Mouse (Mus musculus): ENCODE results near the gene Cish. TPM values are rescaled to one million over a fixed set of nuclear protein-coding genes. Genes with fewer than 3 reads are reported as not detected.

Gene Cish
- total and polyA plus RNA-seq, 3 experiments, result 10.0 to 24.5 TPM; not detected in 1

GRCm38 (mm10) chr9:107303121-107303820 is 7.4 kb downstream of the Cish start:
- Histone ChIP-seq H3K9me3 (replicated peaks; ENCODE audit: insufficient read depth, low read length) (no peaks in the 10 kb centered on the region), H3K9ac (ENCODE audit: control insufficient read depth, low read depth, low read length, poor library complexity, severe bottlenecking) (no peak overlapping the region), H3K4me1 (ENCODE audit: control insufficient read depth in 1 of 2, insufficient read depth in 2 of 2, low read length in 2 of 2) (peaks cover 4 to 46% of the 10 kb centered on the region in 2 experiments), H3K27ac (ENCODE audit: control insufficient read depth, low read depth, low read length) (no peak overlapping the region; the same call in 1 of the 2 replicates), H3K36me3 (ENCODE audit: control insufficient read depth in 1 of 2, insufficient read depth in 2 of 2, low read length in 2 of 2) (peaks cover 0 to 27% of the 10 kb centered on the region in 2 experiments; a peak in 2 of 4 replicates), H3K27me3 (ENCODE audit: control insufficient read depth in 1 of 2, insufficient read depth in 2 of 2, low read length in 2 of 2) (no peaks in the 10 kb centered on the region), H3K4me3 (ENCODE audit: control insufficient read depth in 1 of 2, insufficient read depth in 1 of 2, low read depth in 2 of 2, low read length in 2 of 2) (no peak overlapping the region), H3K79me2 (ENCODE audit: control insufficient read depth, insufficient read depth, low read length, poor library complexity) (peaks cover 14% of the 10 kb centered on the region)
- TF ChIP-seq NRF1 (IDR thresholded peaks at IDR 0.05; ENCODE audit: insufficient read depth, low read depth, low read length, poor library complexity, severe bottlenecking), result no peak
- TF ChIP-seq SIN3A (IDR thresholded peaks at IDR 0.05; ENCODE audit: low read length), result no peak
- TF ChIP-seq TBP (IDR thresholded peaks at IDR 0.05; ENCODE audit: low read depth, low read length), result no peak
- TF ChIP-seq NELFE (IDR thresholded peaks at IDR 0.05; ENCODE audit: low read depth, low read length), result no peak
- no peak for TF ChIP-seq MEF2A (IDR thresholded peaks at IDR 0.05; ENCODE audit: extremely low read depth, insufficient replicate concordance, low read depth, low read length, poor library complexity, severe bottlenecking)
- TF ChIP-seq CHD2 (IDR thresholded peaks at IDR 0.05; ENCODE audit: low read length), result no peak
- no peak for TF ChIP-seq BHLHE40 (IDR thresholded peaks at IDR 0.05; ENCODE audit: borderline replicate concordance, low read depth, low read length)
- no peak for TF ChIP-seq GABPA (IDR thresholded peaks at IDR 0.05; ENCODE audit: low read depth, low read length)
- no peak for TF ChIP-seq CTCF (IDR thresholded peaks at IDR 0.05 in 2 of 3, conservative IDR thresholded peaks at IDR 0.05 in 1 of 3; ENCODE audit: control insufficient read depth in 1 of 3, insufficient read depth in 1 of 3, low read depth in 2 of 3, low read length in 3 of 3, poor library complexity in 1 of 3, severe bottlenecking in 1 of 3)
- no peak for TF ChIP-seq MYC (IDR thresholded peaks at IDR 0.05; ENCODE audit: low read depth, low read length)
- TF ChIP-seq ETS1 (IDR thresholded peaks at IDR 0.05; ENCODE audit: low read depth, low read length), result no peak
- no peak for TF ChIP-seq ZNF384 (IDR thresholded peaks at IDR 0.05; ENCODE audit: low read depth, low read length)
- no peak for TF ChIP-seq MAFK (IDR thresholded peaks at IDR 0.05; ENCODE audit: borderline replicate concordance, low read depth, low read length)
- TF ChIP-seq E2F4 (IDR thresholded peaks at IDR 0.05; ENCODE audit: borderline replicate concordance, low read depth, low read length), result no peak
- no peak for TF ChIP-seq USF2 (IDR thresholded peaks at IDR 0.05; ENCODE audit: borderline replicate concordance in 1 of 2, insufficient read depth in 1 of 2, low read depth in 1 of 2, low read length in 2 of 2)
- no peak for TF ChIP-seq EP300 (IDR thresholded peaks at IDR 0.05; ENCODE audit: low read depth in 1 of 2, low read length in 2 of 2)
- TF ChIP-seq HCFC1 (IDR thresholded peaks at IDR 0.05; ENCODE audit: low read depth, low read length), result no peak
- no peak for DNase-seq (ENCODE audit: low read depth, low spot score)

DNA sequence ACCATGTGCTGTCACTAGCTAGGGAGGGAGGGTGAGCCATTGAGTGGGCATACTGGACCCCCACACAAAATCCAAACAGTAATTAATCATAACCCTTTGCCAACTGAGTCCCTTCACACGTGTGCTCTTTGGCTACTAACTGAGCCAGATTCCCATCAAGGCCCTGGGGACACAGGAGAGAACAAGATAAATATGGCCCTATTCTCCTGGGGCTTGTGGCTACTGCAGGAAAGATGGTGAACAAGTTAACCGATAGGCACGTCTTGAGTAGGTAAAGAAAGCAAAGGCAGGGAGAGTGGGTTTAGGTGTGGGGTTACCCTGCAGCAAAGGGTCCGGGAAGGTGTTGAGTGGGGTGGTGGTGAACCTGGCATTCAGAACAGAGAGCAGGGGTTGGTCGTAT is 8.1 kb downstream of the Cish start:
- TF ChIP-seq MEF2A (IDR thresholded peaks at IDR 0.05; ENCODE audit: extremely low read depth, insufficient replicate concordance, low read depth, low read length, poor library complexity, severe bottlenecking), result no peak
- no peak for TF ChIP-seq NELFE (IDR thresholded peaks at IDR 0.05; ENCODE audit: low read depth, low read length)
- no peak for TF ChIP-seq ZMIZ1 (IDR thresholded peaks at IDR 0.05; ENCODE audit: low read depth, low read length)
- TF ChIP-seq JUND (IDR thresholded peaks at IDR 0.05; ENCODE audit: low read depth, low read length), result no peak
- Histone ChIP-seq H3K79me2 (ENCODE audit: control insufficient read depth, insufficient read depth, low read length, poor library complexity) (peaks cover 8% of the 10 kb centered on the region), H3K4me1 (ENCODE audit: control insufficient read depth in 1 of 2, insufficient read depth in 2 of 2, low read length in 2 of 2) (peaks cover 4 to 46% of the 10 kb centered on the region in 2 experiments), H3K9me3 (replicated peaks; ENCODE audit: insufficient read depth, low read length) (no peaks in the 10 kb centered on the region), H3K27me3 (ENCODE audit: control insufficient read depth in 1 of 2, insufficient read depth in 2 of 2, low read length in 2 of 2) (no peaks in the 10 kb centered on the region), H3K27ac (ENCODE audit: control insufficient read depth, low read depth, low read length) (no peak overlapping the region), H3K36me3 (ENCODE audit: control insufficient read depth in 1 of 2, insufficient read depth in 2 of 2, low read length in 2 of 2) (peaks cover 0 to 28% of the 10 kb centered on the region in 2 experiments; a peak in 2 of 4 replicates), H3K9ac (ENCODE audit: control insufficient read depth, low read depth, low read length, poor library complexity, severe bottlenecking) (no peak overlapping the region), H3K4me3 (ENCODE audit: control insufficient read depth in 1 of 2, insufficient read depth in 1 of 2, low read depth in 2 of 2, low read length in 2 of 2) (no peak overlapping the region)
- DNase-seq (ENCODE audit: low read depth, low spot score), result no peak
